Mouse (Mus musculus): ENCODE measurements at regions not wholly inside any gene's neighbourhood (a gene's known extent, or its start where the extent isn't known, plus 50 kb on each side); places are given as distances from the start of the nearest gene placed in this dataset.

DNA sequence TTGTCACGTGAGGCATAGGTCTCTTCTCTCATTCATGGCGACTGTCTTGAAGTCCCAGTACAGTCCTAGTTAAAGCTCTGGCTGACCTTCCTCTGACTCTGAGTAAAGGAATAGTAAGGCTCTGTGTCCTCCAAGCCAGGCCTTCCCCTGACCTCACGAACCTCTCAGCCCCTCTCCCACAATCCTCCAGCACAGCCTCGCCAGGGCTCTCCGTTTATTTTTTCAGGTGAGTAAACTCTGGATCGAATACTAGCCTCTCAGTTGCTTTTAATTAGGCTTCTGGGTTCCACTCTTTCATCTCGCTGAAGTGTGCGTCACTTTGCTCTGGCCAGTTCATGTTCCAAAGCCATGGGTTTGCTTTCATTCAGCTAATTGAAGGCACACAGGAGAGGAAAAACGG is 133.8 kb downstream of the Mylk4 start:
- DNase-seq (ENCODE audit: low read depth, low spot score) = no peak

DNA sequence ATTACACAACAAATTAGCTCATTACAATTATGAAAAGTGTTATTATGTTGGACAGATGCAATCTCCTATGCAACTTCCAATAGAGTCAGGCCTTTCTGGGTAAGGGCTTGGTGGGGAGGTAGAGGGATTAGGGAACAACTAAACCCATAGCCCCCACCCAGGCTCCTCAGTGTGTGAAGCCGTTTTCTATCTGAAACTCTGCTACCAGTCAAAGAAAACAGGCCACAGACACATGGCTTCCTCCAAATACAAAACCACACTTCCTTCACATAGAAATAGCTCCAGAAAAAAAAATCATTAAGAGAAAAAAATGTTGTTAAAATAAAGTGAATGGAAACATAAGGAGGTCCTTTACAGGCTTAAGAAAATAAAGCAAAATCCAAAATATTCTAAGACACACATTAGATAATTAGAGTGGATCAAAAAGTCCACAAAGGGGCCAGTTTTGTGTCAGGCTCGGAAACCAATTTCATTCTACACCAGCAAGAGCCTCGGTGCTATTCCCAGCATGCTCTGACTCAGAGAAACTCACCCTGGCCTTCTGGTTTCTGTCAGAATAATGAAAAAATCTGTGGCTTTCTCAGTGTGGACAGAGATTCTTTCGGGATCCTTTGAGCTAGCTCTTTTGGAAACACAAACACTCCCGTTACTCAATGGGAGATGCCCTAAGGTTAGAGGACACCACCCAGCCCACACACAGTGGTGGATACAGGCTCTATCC is 140.6 kb downstream of the Mylk4 start:
- DNase-seq (ENCODE audit: low read depth, low spot score) = no peak

GRCm38 (mm10) chr13:32640941-32641340 is 142.8 kb downstream of the Mylk4 start:
- no peak for DNase-seq (ENCODE audit: low read depth, low spot score)

DNA sequence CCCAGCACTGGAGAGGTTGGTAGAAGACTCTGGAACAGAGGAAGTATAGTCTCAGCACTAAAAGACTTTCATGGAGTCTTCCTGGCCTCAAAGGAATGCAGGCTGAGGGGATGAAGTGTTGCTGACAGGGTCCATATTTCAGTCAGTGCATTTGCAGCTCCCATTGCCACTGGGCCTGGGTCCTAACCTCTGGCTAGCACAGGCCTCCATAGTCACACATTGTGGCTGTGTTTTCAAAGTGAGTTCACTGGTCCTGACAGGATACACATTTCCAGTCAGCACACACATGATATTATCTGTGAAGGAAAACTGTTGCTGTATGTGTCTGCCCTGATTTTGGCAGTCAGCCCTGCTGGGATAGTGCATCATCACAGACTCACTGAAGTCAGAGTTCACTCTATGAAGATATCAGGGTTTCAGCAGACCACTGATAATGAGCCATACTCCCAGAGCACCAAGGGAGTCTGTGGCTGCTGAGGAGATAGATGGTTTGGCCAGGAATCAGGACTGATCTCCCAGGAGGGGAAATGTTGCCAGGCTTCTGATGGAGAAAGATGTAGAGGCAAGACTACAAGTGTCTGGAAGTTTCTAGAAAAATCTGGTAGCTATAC is 153.5 kb downstream of the Mylk4 start:
- no peak for DNase-seq (ENCODE audit: low read depth, low spot score)

DNA sequence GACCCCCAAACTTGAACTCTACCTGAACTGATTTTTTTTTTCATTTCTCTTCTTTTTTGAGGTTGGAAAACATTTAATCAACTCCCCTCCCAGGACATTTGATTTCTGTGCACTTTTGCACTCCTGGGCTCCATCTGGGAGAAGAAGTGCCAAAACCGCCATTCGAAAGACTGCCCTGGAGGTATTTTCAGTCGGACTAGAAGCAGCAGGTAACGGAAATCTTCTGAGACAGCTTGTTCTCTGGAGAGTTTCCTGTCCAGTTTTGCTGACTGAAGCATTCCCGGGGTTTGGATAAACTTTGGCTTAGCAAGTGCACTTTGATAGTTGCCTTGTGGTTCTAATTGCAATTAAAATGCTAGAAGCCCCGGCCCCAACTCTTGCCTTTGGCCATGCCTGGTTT is 169.8 kb downstream of the Mylk4 start:
- no peak for DNase-seq (ENCODE audit: low read depth, low spot score)

GRCm38 (mm10) chr13:32611551-32612295 is 172.0 kb downstream of the Mylk4 start:
- DNase-seq (ENCODE audit: low read depth, low spot score) = no peak

- DNase-seq (ENCODE audit: low read depth, low spot score) = no peak
These were observed 172.8 kb downstream of the Mylk4 start for GRCm38 (mm10) chr13:32610970-32611369.

DNA sequence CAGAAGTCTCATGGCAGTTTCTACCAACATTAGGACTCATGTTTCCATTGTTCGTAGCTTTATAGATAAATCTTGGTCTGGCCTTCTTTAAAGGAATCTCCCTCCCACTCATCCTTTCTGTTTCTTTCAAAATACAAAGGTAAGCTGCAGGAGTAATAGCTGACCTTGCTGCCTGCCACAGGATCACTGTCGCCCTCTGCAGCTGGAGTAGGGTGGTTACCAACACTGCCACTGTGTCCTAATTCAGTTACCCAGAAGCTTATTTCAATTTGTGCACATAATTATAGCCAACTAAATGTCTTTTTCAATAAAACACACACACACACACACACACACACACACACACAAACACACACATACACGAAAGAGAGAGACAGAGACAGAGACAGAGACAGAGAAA is 175.3 kb downstream of the Mylk4 start:
- no peak for DNase-seq (ENCODE audit: low read depth, low spot score)

- DNase-seq (ENCODE audit: low read depth, low spot score) = no peak
These were observed 179.7 kb downstream of the Mylk4 start for GRCm38 (mm10) chr13:32603925-32604590.

GRCm38 (mm10) chr13:32601315-32601714 is 182.4 kb downstream of the Mylk4 start:
- DNase-seq (ENCODE audit: low read depth, low spot score) = no peak

DNA sequence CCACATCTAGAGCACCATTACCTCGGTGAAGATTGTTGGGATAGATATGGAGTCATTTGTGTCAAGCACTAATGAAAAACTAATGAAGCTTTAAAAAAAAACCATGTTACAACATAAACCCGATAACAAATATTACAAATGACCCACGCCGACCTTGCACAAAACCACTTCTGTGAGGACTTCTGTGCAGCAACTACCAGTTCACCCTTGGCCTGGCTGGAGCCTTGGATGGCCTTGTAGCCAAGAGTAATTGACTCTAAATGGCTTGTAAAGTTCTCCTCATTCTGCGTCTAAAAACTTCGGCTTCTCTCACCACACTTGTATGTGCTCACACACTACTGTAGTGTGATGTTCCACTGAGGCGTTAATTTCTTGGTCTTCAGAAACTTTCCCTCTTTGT is 190.1 kb downstream of the Mylk4 start:
- no peak for DNase-seq (ENCODE audit: low read depth, low spot score)

DNA sequence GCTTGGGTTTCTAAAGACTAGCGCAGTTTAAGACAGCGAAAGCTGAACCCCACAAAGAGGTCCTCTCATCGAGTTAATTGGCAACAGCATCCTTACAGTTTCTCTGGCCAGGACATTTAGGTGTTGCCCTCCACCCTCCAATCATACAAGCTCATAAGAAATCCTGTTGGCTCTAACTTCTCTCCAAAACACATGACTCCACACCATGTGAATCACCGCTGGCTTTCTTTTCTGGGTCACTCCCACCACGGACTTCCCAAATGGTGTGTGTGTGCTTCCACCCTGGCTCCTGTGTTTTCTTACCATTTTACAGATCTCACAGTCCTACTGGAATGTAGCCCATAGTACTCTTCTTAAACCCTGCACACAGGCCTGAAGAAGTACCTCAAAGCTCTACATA is 190.6 kb downstream of the Mylk4 start:
- no peak for DNase-seq (ENCODE audit: low read depth, low spot score)

- no peak for DNase-seq (ENCODE audit: low read depth, low spot score)
These were observed 202.2 kb downstream of the Mylk4 start for GRCm38 (mm10) chr13:32581598-32581997.

DNA sequence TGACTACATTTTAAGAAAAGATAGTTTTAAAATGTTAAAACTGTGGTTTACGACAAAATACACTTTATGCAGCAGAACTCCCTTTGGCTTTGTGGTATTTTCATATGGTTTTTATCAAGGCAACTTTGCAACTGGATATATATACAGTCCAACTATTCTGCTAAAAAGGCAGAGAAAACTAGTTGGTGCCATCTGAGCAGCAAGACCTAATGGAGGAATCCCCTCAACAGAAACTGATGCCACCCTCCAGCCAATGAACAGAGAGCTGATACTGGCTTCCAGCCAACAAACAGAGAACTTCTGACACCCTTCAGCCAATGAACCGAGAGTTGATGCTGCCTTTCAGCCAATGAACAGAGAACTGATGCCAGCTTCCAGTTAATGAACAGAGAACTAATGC is 215.9 kb downstream of the Mylk4 start:
- no peak for DNase-seq (ENCODE audit: low read depth, low spot score)

GRCm38 (mm10) chr13:32560666-32561065 is 222.1 kb upstream of the Gmds start:
- DNase-seq (ENCODE audit: low read depth, low spot score) = no peak

GRCm38 (mm10) chr13:32556396-32556795 is 217.9 kb upstream of the Gmds start:
- no peak for DNase-seq (ENCODE audit: low read depth, low spot score)

- DNase-seq (ENCODE audit: low read depth, low spot score) = no peak
These were observed 216.5 kb upstream of the Gmds start for GRCm38 (mm10) chr13:32555064-32555463.

DNA sequence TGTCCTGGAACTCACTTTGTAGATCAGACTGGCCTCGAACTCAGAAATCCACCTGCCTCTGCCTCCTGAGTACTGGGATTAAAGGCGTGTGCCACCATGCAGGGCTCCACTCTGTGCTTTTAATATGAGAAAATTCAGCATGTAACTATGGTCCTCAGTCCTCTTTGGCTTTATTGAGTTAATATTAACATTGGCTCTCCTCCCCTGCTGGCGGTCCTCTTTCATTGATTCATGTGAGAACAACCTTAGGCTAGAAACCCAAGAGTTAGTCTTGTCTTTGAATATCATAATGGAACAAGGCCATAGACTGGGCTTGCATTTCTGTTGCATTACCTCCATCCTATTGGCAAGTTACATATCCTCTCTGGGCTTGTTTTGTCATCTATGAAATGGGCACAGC is 216.1 kb upstream of the Gmds start:
- DNase-seq (ENCODE audit: low read depth, low spot score) = no peak

GRCm38 (mm10) chr13:32553136-32553535 is 214.6 kb upstream of the Gmds start:
- DNase-seq (ENCODE audit: low read depth, low spot score) = no peak

- DNase-seq (ENCODE audit: low read depth, low spot score) = no peak
These were observed 211.6 kb upstream of the Gmds start for GRCm38 (mm10) chr13:32550113-32550512.

DNA sequence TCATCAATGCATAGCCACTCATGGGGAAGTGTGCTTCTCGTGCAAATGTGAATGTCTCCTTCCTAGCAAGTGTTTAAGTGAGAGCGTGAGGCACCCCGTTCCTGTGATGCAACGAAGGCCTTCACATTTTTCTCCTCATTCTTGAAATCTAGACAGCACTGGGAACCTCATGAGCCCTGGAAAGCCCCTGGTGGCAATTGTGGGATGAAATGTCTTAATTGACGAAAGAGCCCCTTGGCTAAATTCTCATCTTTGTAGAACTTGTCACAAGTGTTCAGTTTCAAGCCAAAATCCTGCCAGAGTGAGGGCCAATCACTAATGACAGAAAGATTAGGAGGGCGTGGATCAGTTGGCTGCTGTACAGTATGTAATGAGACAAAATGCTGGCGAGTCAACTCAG is 208.6 kb upstream of the Gmds start:
- no peak for DNase-seq (ENCODE audit: low read depth, low spot score)

GRCm38 (mm10) chr13:32544986-32545740 is 206.6 kb upstream of the Gmds start:
- DNase-seq (ENCODE audit: low read depth, low spot score) = no peak
